Mouse (Mus musculus): ENCODE results near the gene Fut8.

The Fut8 gene

DNA sequence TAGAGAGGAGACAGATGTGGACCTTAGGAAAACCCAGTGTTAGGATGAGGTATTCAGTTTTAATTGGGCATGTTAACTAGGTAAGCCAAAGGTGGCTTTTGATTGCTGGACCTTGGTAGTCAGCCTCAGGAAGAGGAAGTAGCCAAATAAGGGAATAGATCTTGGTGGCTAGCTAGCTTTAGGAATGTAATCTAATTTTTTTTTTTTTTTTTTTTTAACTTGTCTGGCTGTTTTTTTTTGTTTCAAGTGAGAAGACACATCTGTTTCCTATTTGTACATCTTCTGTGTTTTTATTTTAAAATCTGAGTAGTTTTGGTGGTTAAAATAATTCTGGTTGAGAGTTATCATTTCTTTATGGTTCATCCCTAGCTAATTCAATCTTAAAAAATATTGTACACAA, 65.4 kb downstream of the Fut8 start:
- in situ Hi-C loops (cut with MboI, MseI): no loop called here

- in situ Hi-C loops (cut with MboI, MseI): no loop called here
These were observed 67.6 kb downstream of the Fut8 start for GRCm38 (mm10) chr12:77305502-77305901.

DNA sequence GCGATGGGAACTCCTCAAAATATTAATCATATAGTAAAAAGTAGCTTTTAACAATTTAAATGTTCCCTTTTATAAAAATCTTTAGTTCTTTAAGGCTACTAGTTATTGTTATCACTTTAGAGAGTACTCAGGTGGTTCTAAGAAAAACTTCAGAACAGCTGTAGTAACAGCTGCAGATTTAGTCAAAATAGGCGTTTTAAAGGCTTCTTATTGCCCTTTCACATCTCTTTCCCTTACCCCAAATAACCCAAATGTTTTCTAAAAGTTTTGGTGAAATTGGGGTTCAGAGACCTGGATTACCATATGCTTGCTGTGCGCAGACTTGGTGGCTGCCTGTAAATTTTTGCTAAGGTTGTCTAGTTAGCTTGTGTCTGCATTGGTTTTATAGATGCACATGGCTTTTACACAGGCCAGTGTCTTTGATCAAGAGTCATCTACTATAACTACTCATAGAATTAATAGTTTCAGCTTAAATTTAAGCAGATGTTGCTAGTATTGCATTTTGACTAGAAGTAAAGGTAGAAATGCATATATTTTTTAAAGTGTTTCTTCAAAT, 68.9 kb downstream of the Fut8 start:
- in situ Hi-C loops (cut with MboI, MseI): no loop called here

DNA sequence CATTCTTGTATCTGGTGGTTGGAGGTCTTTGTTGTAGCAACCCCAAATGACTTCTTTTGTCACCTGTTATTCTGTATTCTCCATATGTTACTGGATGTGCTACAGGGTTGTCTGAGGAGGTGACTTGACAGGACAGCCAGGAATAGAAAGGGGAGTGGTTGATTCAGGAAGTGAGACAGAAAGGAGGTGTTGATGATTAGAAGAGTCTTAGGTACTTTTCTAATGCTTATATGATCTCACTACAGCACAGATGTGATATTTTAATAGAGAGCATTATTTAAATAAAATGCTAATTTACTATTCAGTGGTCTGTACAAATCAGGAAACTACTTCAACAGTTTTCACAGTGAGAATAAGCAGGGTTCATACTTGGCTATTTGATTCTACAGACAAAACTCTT, 71.6 kb downstream of the Fut8 start:
- in situ Hi-C loops (cut with MboI, MseI): no loop called here

DNA sequence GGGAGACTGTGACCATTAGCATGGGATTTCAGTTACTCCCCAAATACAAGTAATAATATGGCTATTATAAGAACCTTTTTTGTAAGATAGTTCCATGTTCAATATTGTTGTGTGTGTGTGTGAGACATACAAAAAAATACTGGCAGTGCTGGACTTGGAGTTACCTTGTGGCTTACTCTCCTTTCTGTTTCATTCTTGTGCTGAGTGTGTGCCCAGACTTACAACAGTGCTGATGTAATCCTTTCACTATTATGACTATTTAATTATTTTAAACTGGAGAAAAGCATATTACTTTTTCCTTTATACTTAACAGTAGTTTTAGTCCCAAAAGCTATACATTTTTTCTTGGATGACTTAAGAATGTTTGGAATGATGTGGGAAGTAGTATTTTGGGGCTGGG, 75.6 kb downstream of the Fut8 start:
- in situ Hi-C loops (cut with MboI, MseI): no loop called here

- in situ Hi-C loops (cut with MboI, MseI): no loop called here
These were observed 86.2 kb downstream of the Fut8 start for GRCm38 (mm10) chr12:77324142-77324541.

DNA sequence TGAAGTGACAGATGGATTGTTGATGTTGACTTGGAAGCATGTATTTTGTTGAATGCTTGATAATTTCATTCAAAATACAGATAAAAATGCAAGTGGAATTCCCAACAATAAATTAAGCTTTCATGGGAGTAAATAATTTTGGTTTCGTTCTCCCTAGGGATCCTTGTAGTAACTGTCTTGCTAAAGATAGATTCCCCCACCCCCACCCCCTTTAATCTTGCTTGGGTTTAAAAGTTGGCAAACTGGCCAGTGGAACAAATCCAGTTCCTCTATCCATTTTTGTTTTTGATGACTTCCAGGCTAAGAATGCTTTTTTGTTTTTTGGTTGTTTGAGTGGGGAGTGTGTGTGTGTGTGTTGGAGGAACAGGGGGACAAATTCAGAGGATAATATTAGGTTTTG, 108.6 kb downstream of the Fut8 start:
- in situ Hi-C loops (cut with MboI, MseI): no loop called here

DNA sequence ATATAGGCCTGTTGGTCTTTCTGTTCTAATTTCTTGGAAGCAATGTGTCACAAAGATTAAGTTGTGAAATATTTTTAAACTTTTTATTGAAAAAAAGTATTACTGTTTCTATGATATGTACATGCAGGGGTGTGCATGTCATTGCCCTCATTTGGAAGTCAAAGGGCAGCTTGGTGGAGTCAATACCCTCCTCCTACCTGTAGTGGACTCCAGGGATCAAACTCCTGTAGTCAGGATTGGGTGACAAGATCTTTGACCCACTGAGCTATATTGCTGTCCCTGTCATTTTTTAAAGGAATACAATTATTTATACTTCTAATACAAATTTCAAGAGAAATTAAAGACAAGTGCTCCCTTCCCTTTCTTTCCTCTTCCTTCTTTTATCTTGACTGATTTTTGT, 111.6 kb downstream of the Fut8 start:
- in situ Hi-C loops (cut with MboI, MseI): no loop called here

GRCm38 (mm10) chr12:77415720-77416119, 177.8 kb downstream of the Fut8 start:
- in situ Hi-C loops (cut with MboI, MseI): no loop called here

- in situ Hi-C loops (cut with MboI, MseI): no loop called here
These were observed 183.9 kb downstream of the Fut8 start for GRCm38 (mm10) chr12:77421667-77422393.

- in situ Hi-C loops (cut with MboI, MseI): no loop called here
These were observed 188.2 kb downstream of the Fut8 start for GRCm38 (mm10) chr12:77426093-77426492.

- in situ Hi-C loops (cut with MboI, MseI): no loop called here
These were observed 190.2 kb downstream of the Fut8 start for GRCm38 (mm10) chr12:77428165-77428564.

GRCm38 (mm10) chr12:77429381-77429780, 191.5 kb downstream of the Fut8 start:
- in situ Hi-C loops (cut with MboI, MseI): no loop called here

GRCm38 (mm10) chr12:77436733-77437132, 198.8 kb downstream of the Fut8 start:
- in situ Hi-C loops (cut with MboI, MseI): no loop called here

DNA sequence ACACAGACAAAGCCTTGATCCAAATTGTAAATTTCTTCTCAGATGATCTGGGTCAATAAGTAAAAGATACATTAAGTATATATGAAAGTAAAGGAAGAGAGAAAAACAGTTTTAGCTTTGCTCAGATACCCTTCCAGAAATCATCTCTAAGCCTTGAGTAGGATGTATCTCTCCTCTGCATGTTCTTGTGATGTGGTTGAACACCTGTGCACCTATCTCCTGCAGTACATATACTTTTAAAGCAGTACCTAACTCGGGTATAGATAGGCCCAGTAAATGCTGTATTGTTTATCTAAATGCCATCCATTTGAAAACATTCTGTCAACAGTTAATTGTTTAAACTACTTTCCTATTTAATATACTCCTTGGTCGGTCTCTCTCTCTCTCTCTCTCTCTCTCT, 212.9 kb downstream of the Fut8 start:
- in situ Hi-C loops (cut with MboI, MseI): no loop called here

DNA sequence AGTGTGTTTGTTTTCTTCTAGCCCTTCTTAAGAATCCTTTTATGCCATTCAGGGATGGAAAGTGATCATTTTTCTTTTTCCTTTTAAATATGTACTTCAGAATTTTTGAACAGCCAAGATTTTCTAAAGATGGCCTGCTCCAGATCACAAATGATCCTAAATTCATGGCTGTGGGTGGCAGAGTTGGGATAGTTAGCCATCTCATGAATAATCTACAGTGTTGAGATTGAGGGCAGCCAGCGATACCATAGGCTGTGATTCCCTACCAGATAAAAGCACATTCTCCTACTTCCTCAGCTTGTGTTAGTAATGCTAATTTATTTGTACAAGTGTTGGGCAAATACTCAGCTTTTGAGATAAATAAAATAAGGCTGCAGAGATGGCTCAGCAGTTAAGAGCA, 228.3 kb downstream of the Fut8 start:
- in situ Hi-C loops (cut with MboI, MseI): no loop called here

GRCm38 (mm10) chr12:77479931-77480330, 242.0 kb downstream of the Fut8 start:
- in situ Hi-C loops (cut with MboI, MseI): no loop called here

GRCm38 (mm10) chr12:77481153-77481552, 243.2 kb downstream of the Fut8 start:
- in situ Hi-C loops (cut with MboI, MseI): no loop called here

DNA sequence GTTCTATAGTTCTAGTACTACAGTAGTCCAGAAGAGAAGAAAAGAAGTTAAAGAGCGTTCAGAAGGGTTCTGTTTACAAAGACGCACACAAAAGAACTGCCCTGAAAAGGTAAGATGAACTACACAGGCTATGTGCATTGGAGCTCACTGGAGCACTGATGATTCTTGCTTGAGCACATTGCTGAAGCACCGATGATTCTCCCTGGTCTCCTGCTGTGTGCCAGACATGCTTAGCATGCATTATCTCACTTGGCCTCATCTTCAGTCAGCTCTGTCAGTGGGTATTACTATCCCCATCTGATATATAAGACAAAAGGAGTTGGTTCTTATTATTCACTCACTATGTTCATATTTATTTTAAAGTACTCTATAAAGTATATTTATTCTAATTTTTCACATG, 243.9 kb downstream of the Fut8 start:
- in situ Hi-C loops (cut with MboI, MseI): no loop called here

DNA sequence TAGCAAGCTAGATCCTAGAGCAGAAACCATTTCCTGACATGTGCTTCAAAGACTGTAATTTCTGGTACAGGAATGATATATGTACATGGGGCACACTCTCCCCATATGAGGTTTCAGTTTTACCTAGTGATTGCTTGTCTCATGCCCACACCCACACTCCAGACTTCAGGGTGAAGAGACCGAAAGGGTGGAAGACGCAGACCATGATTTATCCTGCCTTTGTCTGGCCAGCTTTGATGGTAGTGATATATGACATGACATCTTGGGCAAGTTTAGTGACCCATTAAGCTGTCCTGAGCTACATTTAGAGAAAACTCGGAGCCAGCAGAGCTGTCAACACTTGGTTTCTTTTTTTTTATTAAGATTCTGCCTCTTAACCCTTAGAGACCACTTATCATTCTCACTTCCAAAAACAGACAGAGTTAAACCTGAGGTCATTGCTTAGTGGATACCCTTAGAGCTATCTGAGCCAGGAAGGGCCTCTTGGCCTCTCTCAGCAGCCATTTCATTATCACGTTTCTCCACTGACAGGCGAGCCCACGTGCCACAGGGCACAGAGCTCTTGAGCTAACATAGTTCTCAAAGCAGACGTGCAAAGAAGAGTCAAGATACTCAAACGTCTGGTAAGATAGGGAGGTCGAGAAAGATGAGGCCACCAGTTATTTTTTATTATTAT, 245.4 kb downstream of the Fut8 start:
- in situ Hi-C loops (cut with MboI, MseI): no loop called here

DNA sequence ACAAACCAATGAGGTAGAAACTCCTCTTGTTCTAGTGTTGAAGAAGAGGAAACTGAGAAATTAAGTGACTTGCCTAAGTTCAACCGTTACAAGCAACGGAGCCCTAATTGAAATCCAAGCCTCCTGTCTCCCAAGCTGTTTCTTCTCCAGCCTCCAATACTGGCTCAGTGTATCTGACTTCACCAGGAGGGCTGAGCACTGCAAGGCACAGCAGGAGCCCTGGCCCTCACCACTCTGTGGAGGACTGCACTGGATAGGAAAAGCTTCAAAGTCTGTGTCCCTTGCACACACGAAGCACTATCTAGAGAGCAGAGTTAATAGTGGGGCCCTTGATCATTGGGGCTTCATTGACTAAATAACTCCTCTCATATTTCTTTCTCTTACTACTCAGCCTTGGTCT, 246.8 kb downstream of the Fut8 start:
- in situ Hi-C loops (cut with MboI, MseI): no loop called here

DNA sequence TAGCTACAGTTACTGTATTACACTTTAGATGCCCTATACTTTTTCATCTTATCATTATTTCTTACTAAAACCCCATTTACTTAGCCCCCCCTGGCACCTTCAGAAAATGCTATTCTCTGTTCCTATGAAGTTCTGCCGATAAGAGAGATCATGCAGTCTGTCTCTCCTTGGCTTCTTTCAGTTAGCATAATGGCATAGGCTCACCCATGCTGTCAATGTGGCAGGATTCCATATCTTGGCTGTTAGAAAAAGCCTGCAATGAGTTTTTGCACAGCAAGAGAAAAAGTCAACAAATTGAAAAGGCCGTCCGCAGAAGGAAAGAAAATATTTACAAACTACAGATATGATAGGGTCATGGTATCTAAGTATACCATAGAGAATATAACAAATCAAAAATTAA, 253.6 kb downstream of the Fut8 start:
- in situ Hi-C loops (cut with MboI, MseI): no loop called here

DNA sequence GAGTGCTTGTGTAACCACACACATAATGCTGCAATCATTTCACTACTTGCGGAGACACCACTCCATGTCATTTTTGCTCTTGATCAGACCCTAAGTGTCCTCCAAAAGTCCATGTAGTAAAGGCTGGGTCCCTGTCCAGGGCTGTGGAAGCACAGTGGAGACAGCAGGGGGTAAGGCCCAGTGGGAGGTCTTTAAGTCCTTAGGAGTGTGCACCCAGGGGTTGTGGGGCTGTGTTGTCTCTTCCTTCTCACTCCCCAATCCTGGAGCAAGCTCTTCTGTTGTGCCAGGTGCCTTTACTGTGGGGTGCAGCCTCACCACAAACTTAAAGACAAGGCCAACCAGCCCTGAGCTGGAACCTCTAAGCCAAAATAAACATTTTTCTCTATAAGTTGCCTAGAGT, 257.9 kb downstream of the Fut8 start:
- in situ Hi-C loops (cut with MboI, MseI): no loop called here

All from regulatory T cell (primary cell).